Mouse (Mus musculus) hindbrain, embryonic 15.5 days (tissue): ENCODE results near the gene Prickle1. TPM values are rescaled to one million over a fixed set of nuclear protein-coding genes. Genes with fewer than 3 reads are reported as not detected.

Experiments used
- polyA plus RNA-seq: library from polyadenylated mRNA; unstranded; fragments of >200 nt; fragmentation: Nextera tagmentation; extraction: Ambion mirVana; gene quantifications from 2 replicates; pipeline ENCODE4 v1.2.1, GENCODE M21; 2015

The Prickle1 gene
- polyA plus RNA-seq, 1 experiment from 2014 or later: 21.1 TPM

Other genes with a start within 250 kb of the Prickle1 start
- 147 and 158 TPM in 2 replicates for gene Zcrb1, start 197.6 kb downstream of the Prickle1 start, polyA plus RNA-seq
- 41.9 and 45.5 TPM in 2 replicates for gene Pphln1, start 197.5 kb downstream of the Prickle1 start, polyA plus RNA-seq